Mouse (Mus musculus): ENCODE data around the gene Obp2b.

DNA sequence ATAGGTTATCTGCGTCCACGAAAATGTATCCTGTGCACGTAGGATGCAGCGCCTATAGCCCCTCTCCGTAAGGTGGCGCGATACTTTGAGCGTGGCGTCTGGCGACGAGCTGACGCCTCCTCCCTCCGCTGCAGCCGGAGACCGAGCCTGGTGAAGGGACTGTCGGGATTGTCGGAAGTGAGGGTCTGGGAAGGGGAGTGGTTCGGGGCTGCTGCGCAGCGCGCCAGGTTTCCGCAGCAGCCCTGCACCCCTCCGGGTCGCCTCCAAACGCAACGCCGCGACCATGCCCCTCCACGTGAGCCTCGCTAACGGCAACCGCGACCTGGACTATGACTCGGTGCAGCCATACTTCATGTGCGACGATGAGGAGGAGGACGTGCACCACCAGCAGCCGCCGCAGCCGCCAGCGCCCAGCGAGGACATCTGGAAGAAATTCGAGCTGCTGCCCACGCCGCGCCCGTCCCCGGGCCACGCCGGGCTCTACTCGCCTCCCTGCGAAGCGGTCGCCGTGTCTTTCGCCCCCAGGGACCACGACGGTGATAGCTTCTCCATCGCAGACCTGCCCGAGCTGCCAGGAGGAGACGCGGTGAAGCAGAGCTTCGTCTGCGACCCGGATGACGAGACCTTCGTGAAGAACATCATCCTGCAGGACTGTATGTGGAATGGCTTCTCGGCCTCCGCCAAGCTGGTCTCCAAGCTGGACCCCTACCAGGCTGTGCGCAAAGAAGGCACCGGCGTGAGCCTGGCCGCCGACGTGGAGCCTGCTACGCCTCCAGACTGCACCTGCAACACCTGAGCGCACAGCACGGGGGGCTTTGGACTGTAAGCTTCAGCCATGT lies 29.9 kb upstream of the Obp2b start, which contains the start of gene Bmyc:
- TF ChIP-seq CTCF (IDR thresholded peaks at IDR 0.05; ENCODE audit: low read depth) = peak; percentile 56
- no peak for TF ChIP-seq EP300 (IDR thresholded peaks at IDR 0.05; ENCODE audit: low read depth)
